8 mouse cellular contexts compared by ENCODE assay signal in genomic region chr11:118428460-118428868, GRCm38 (mm10). TPM values are rescaled to one million over a fixed set of nuclear protein-coding genes. Genes with fewer than 3 reads are reported as not detected.
DNase-seq lines count a peak whose midpoint lies in the region; ATAC-seq and TF ChIP-seq lines count a peak whose summit lies in the region.
"Had no signal": no experiment of that assay in that cellular context is flagged by ENCODE, and none has a peak within 500 bp of the region (broad histone marks: within the 10 kb centered on the region; RNA-seq: fewer than 3 reads in every experiment).

No protein-coding gene starts in this region.

- peaks cover 66% of the 10 kb centered on the region for H3K4me1 ChIP-seq in megakaryocyte, embryonic 14.5 days
- peaks cover 41% of the 10 kb centered on the region for H3K4me1 ChIP-seq in forebrain, embryonic 15.5 days
- peaks cover 13% of the 10 kb centered on the region for H3K4me1 ChIP-seq in hindbrain, postnatal 0 days (ENCODE audit: insufficient read depth, low read length)
- H3K4me1 ChIP-seq in neural tube, embryonic 12.5 days: peaks cover 26% of the 10 kb centered on the region

- peak overlapping the region; percentile 38 for H3K9ac ChIP-seq in forebrain, embryonic 15.5 days (replicated peaks)
- H3K9ac ChIP-seq in hindbrain, postnatal 0 days (replicated peaks; ENCODE audit: low read length): 0 out of 2 replicates have a peak overlapping the region, but pooled peaks have one; percentile 25
- H3K9ac ChIP-seq in neural tube, embryonic 12.5 days: 0 out of 2 replicates have a peak overlapping the region, but pooled peaks have one; percentile 38
- H3K9ac ChIP-seq: liver, embryonic 14.5 days had no signal

- no peaks in the 10 kb centered on the region for H3K9me3 ChIP-seq in megakaryocyte, embryonic 14.5 days
- H3K9me3 ChIP-seq in forebrain, embryonic 15.5 days: no peaks in the 10 kb centered on the region
- no peaks in the 10 kb centered on the region for H3K9me3 ChIP-seq in hindbrain, postnatal 0 days (ENCODE audit: low read length)
- H3K9me3 ChIP-seq in neural tube, embryonic 12.5 days: no peaks in the 10 kb centered on the region

- peak overlapping the region; percentile 57; the same call in 1 of the 2 replicates for H3K27ac ChIP-seq in forebrain, embryonic 15.5 days (replicated peaks)
- H3K27ac ChIP-seq in hindbrain, postnatal 0 days: peak overlapping the region; percentile 32; the same call in 1 of the 2 replicates
- H3K27ac ChIP-seq in neural tube, embryonic 12.5 days: no peak overlapping the region
- H3K27ac ChIP-seq: liver, embryonic 14.5 days had no signal

- no peaks in the 10 kb centered on the region for H3K36me3 ChIP-seq in megakaryocyte, embryonic 14.5 days (replicated peaks; ENCODE audit: low read length)
- no peaks in the 10 kb centered on the region for H3K36me3 ChIP-seq in forebrain, embryonic 15.5 days
- no peaks in the 10 kb centered on the region for H3K36me3 ChIP-seq in hindbrain, postnatal 0 days (ENCODE audit: insufficient read depth, low read length)
- no peaks in the 10 kb centered on the region for H3K36me3 ChIP-seq in neural tube, embryonic 12.5 days

- peaks cover 48% of the 10 kb centered on the region for H3K27me3 ChIP-seq in megakaryocyte, embryonic 14.5 days (replicated peaks)
- no peaks in the 10 kb centered on the region for H3K27me3 ChIP-seq in forebrain, embryonic 15.5 days
- no peaks in the 10 kb centered on the region for H3K27me3 ChIP-seq in hindbrain, postnatal 0 days (ENCODE audit: insufficient read depth, low read length)
- 0 out of 2 replicates have a peak, but pooled peaks cover 5% of the 10 kb centered on the region for H3K27me3 ChIP-seq in neural tube, embryonic 12.5 days (replicated peaks)

- peak overlapping the region; percentile 76 for H3K4me3 ChIP-seq in megakaryocyte, embryonic 14.5 days (replicated peaks)
- peak overlapping the region; percentile 26 for H3K4me3 ChIP-seq in forebrain, embryonic 15.5 days
- H3K4me3 ChIP-seq in hindbrain, postnatal 0 days (ENCODE audit: low read length): peak overlapping the region; percentile 17
- peak overlapping the region; percentile 21; the same call in 1 of the 2 replicates for H3K4me3 ChIP-seq in neural tube, embryonic 12.5 days

- no peak for TF ChIP-seq CTCF in hindbrain, postnatal 0 days (IDR thresholded peaks at IDR 0.05; ENCODE audit: low read depth)

- no peak for ATAC-seq in megakaryocyte, adult 5-6 weeks (ENCODE audit: poor library complexity, severe bottlenecking)
- no peak for ATAC-seq in forebrain, embryonic 15.5 days (replicated peaks)
- ATAC-seq in hindbrain, postnatal 0 days: no peak
- no peak for ATAC-seq in neural tube, embryonic 12.5 days (ENCODE audit: low FRiP score, low read depth)

- H3K4me2 ChIP-seq in forebrain, embryonic 15.5 days (replicated peaks): peak overlapping the region; percentile 33
- H3K4me2 ChIP-seq in hindbrain, postnatal 0 days (ENCODE audit: low read depth, low read length): peak overlapping the region; percentile 45
- H3K4me2 ChIP-seq in neural tube, embryonic 12.5 days (replicated peaks): peak overlapping the region; percentile 46

- whole genome bisulfite sequencing in forebrain, embryonic 15.5 days: 11% methylated on average over 11 of the region's 11 CpGs
- 7% methylated on average over 11 of the region's 11 CpGs for WGBS in hindbrain, postnatal 0 days
- 13% methylated on average over 11 of the region's 11 CpGs for WGBS in neural tube, embryonic 12.5 days

- DNase-seq in hindbrain, postnatal 0 days (ENCODE audit: low spot score): no peak
- no peak for DNase-seq in layer of hippocampus, postnatal 10 days (ENCODE audit: low spot score in 2 of 2)
- DNase-seq in cerebellum, adult 11-12 months: no peak

RNA-seq across cellular contexts. Expression of gene C1qtnf1, which starts 0.5 kb away (rescaled TPM):
- not detected in 2 replicates for polyA plus RNA-seq in megakaryocyte, embryonic 14.5 days (2012; ENCODE audit: insufficient read depth, low replicate concordance)
- not detected in 2 replicates for total RNA-seq in megakaryocyte, adult 5-6 weeks (2015)
- total RNA-seq in megakaryocyte, adult 5-6 weeks (2017): not detected in 2 replicates
- polyA plus RNA-seq in forebrain, embryonic 15.5 days (2015; fragmentation: Nextera tagmentation; extraction: Ambion mirVana): 3.2 and 3.4 TPM in 2 replicates
- total RNA-seq in hindbrain, postnatal 0 days (2014; rRNA removed): 5.4 TPM in 2 replicates
- polyA plus RNA-seq in hindbrain, postnatal 0 days (2015; fragmentation: Nextera tagmentation; extraction: Ambion mirVana): 3.5 and 4.3 TPM in 2 replicates
- polyA plus RNA-seq in neural tube, embryonic 12.5 days (2016; fragmentation: Nextera tagmentation; extraction: Ambion mirVana): 2.5 and 3.1 TPM in 2 replicates
- total RNA-seq in layer of hippocampus, postnatal 10 days (2021): 1 to 10 TPM; 4.2 to 4.9 TPM

RNA-seq across cellular contexts. Expression of gene Cant1, which starts 9.6 kb away (rescaled TPM):
- polyA plus RNA-seq in megakaryocyte, embryonic 14.5 days (2012; ENCODE audit: insufficient read depth, low replicate concordance): 41.8 and 139 TPM in 2 replicates
- total RNA-seq in megakaryocyte, adult 5-6 weeks (2015): 18.9 and 19.2 TPM in 2 replicates
- total RNA-seq in megakaryocyte, adult 5-6 weeks (2017): 16.9 and 19.0 TPM in 2 replicates
- 28.9 and 31.6 TPM in 2 replicates for polyA plus RNA-seq in forebrain, embryonic 15.5 days (2015; fragmentation: Nextera tagmentation; extraction: Ambion mirVana)
- total RNA-seq in hindbrain, postnatal 0 days (2014; rRNA removed): 47.9 and 51.7 TPM in 2 replicates
- 24.7 and 25.8 TPM in 2 replicates for polyA plus RNA-seq in hindbrain, postnatal 0 days (2015; fragmentation: Nextera tagmentation; extraction: Ambion mirVana)
- polyA plus RNA-seq in neural tube, embryonic 12.5 days (2016; fragmentation: Nextera tagmentation; extraction: Ambion mirVana): 32.1 and 32.2 TPM in 2 replicates
- total RNA-seq in layer of hippocampus, postnatal 10 days (2021): 10 to 100 TPM; 37.9 to 39.6 TPM

RNA-seq across cellular contexts. Expression of gene Lgals3bp, which starts 26.6 kb away (rescaled TPM):
- 84.6 and 224 TPM in 2 replicates for polyA plus RNA-seq in megakaryocyte, embryonic 14.5 days (2012; ENCODE audit: insufficient read depth, low replicate concordance)
- total RNA-seq in megakaryocyte, adult 5-6 weeks (2015): 63.8 and 78.5 TPM in 2 replicates
- 42.1 and 48.1 TPM in 2 replicates for total RNA-seq in megakaryocyte, adult 5-6 weeks (2017)
- polyA plus RNA-seq in forebrain, embryonic 15.5 days (2015; fragmentation: Nextera tagmentation; extraction: Ambion mirVana): 2.6 TPM in 2 replicates
- 25.5 and 30.6 TPM in 2 replicates for total RNA-seq in hindbrain, postnatal 0 days (2014; rRNA removed)
- 15.4 and 18.5 TPM in 2 replicates for polyA plus RNA-seq in hindbrain, postnatal 0 days (2015; fragmentation: Nextera tagmentation; extraction: Ambion mirVana)
- polyA plus RNA-seq in neural tube, embryonic 12.5 days (2016; fragmentation: Nextera tagmentation; extraction: Ambion mirVana): 1.4 and 2.0 TPM in 2 replicates
- total RNA-seq in layer of hippocampus, postnatal 10 days (2021): 10 to 100 TPM in 1 of 2 experiments, 1 to 10 TPM in 1; 9.3 to 10.7 TPM

RNA-seq across cellular contexts. Expression of gene Engase, which starts 48.2 kb away (rescaled TPM):
- 72.2 and 151 TPM in 2 replicates for polyA plus RNA-seq in megakaryocyte, embryonic 14.5 days (2012; ENCODE audit: insufficient read depth, low replicate concordance)
- 1.3 TPM in 2 replicates for total RNA-seq in megakaryocyte, adult 5-6 weeks (2015)
- 3.7 and 5.5 TPM in 2 replicates for total RNA-seq in megakaryocyte, adult 5-6 weeks (2017)
- polyA plus RNA-seq in forebrain, embryonic 15.5 days (2015; fragmentation: Nextera tagmentation; extraction: Ambion mirVana): 5.3 and 6.8 TPM in 2 replicates
- 9.0 and 20.7 TPM in 2 replicates for total RNA-seq in hindbrain, postnatal 0 days (2014; rRNA removed)
- 6.5 and 7.0 TPM in 2 replicates for polyA plus RNA-seq in hindbrain, postnatal 0 days (2015; fragmentation: Nextera tagmentation; extraction: Ambion mirVana)
- 9.7 and 9.8 TPM in 2 replicates for polyA plus RNA-seq in neural tube, embryonic 12.5 days (2016; fragmentation: Nextera tagmentation; extraction: Ambion mirVana)
- total RNA-seq in layer of hippocampus, postnatal 10 days (2021): 10 to 100 TPM; 14.0 to 14.4 TPM

Comparison
In these comparisons a context has a peak if more than half of its experiments do, and no peak if none do; other contexts are left out.
1. H3K4me3 ChIP-seq: peak in every context shown above with its lines; median percentile 76 in megakaryocyte, embryonic 14.5 days; 26 in forebrain, embryonic 15.5 days; 21 in neural tube, embryonic 12.5 days; 17 in hindbrain, postnatal 0 days.